Mouse (Mus musculus) ZHBTc4 (cell line): ENCODE results near the gene Ccdc28b.
A peak's percentile ranks its signal among the peaks of the same experiment; 100 is the strongest.

ENCODE experiments used
- DNase-seq: peaks from one replicate; pipeline ENCODE4 v3.0.0-alpha.2; 2011; ENCODE audit warnings: low read depth, low spot score

The Ccdc28b gene

GRCm38 (mm10) chr4:129623681-129624091 is at the start of gene Ccdc28b:
Gene Ccdc28b, minus strand, starts transcription at chr4:129623947.
- DNase-seq = peak; percentile 41

DNA sequence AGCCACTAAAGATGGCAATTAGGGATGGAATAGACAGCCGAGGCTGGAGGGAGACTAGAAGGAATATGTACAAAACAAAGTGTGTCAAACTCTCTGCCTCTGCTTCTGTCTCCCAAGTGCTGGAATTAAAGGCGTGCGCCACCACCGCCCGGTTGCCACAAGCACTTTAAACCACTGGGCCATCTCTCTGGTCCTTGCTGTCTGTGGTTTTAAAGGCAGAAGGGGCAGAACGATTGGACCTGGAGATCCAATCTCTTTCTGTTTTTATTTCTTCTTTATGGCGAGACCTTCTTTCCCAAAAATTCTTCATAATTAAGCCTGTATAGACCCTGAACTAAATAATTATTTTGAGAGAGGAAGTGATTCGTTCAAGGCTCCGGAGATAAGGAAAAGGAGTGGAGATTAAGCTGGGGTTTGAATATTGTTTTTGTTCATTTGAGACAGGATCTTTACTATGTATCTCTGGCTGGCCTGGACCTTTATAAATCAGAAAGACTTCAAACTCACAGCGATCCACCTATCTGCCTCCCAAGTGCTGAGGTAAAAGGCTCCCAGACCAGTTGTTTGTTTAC is 49.2 kb upstream of the Ccdc28b start:
- DNase-seq = no peak

- peak; percentile 96 for DNase-seq
Observed at GRCm38 (mm10) chr4:129672083-129672877, 48.5 kb upstream of the Ccdc28b start, which contains the start of gene Kpna6. Gene Kpna6, minus strand, starts transcription at chr4:129672767.

DNA sequence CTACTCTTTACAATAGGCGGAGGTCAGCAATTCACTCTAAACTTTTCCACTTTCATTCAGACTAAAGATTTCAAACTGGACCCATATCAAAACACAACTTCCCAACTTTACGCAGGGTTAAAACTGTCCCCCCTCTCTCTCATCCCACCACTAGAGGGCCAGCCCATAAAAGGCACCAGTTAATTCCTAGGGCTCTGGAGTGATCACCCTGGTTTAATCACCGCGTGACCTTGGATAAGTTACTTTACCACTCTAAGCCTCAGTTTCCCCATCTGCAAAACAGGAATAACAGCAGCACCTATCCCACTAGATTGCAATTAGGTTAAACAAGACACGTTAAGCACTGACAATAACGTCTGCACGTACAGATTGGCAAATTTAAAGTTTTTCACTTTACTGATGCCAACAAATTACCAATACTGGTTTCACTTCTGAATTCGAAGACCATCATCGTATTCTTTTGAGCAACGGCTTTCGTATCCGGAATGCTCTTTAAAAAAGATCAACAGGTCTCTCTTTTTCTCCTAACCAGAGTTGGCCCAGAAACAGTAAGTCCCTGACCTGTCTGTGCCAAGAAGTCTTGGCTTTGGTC is 47.8 kb upstream of the Ccdc28b start:
- DNase-seq = peak; percentile 74

DNA sequence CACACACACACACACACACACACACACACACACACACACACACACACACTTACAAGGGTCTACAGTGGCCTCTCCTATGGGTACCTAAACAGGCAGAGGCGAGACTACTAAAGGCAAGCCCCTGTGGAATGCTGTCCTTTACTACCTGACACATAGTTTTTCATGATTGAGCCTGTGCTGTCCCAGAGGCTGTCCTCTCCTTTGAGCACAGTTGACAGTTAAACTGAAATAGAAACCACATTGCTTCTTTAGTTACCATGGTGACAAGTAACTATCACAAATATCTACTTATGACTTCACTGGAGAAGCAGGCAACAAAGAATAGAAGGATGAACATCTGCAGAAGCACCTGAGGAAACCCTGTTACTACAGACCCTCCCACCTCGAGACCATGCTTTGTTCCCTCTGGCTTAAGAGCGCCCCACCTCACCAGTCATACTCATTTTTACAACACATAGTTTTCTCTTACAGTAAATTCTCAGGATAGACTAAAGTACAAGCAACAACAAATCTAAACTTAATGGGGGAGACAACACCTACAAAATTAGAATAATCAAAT is 38.6 kb upstream of the Ccdc28b start:
- DNase-seq = no peak

- no peak for DNase-seq
Observed at GRCm38 (mm10) chr4:129661584-129661983, 37.8 kb upstream of the Ccdc28b start.

- no peak for DNase-seq
Observed at GRCm38 (mm10) chr4:129654770-129655169, 31.0 kb upstream of the Ccdc28b start.

- DNase-seq = no peak
Observed at GRCm38 (mm10) chr4:129650359-129650758, 26.6 kb upstream of the Ccdc28b start.

- no peak for DNase-seq
Observed at GRCm38 (mm10) chr4:129648656-129649055, 24.9 kb upstream of the Ccdc28b start.

DNA sequence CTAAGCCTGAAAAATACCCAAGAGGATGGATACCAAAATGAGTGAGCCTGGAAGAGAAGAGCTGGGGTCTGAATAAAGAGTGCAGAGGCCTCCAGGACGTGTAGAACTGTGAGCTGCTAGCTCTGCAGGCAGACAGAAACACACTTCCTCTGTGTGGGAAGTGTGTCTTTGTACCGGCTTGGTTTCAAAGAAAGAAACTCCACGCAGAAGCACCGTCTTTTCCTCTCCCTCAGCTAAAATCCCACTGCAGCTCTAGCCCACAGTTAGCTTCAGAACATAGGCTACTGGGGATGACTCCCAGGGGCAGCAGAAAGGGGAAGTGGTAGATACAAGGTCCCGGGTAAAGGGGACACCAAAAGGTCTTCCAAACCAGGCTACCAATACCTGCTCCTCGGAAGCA is 21.5 kb upstream of the Ccdc28b start:
- no peak for DNase-seq

DNA sequence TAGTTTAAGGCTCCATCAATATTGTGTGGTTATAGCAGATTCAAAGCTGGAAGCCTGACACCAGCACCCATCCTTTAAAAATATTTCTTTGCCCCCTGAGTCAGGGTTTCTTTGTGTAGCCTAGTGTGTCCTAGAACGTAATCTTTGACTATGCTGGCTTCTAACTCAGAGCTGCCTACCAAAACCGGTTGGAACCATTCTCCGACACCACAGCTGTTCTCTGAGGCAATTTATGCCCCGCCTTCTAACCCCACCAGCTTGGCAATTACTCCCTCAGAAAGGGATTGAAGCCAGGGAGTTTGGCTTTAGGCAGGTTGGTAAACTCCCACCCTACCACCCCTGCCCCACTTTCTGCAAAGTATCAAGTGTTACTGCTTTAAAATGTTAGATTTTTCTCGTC is 18.0 kb upstream of the Ccdc28b start:
- peak; percentile 50 for DNase-seq

- DNase-seq = peak; percentile 99
Observed at GRCm38 (mm10) chr4:129640638-129641467, 17.1 kb upstream of the Ccdc28b start, which contains the start of gene Txlna. Gene Txlna, minus strand, starts transcription at chr4:129641065.

DNA sequence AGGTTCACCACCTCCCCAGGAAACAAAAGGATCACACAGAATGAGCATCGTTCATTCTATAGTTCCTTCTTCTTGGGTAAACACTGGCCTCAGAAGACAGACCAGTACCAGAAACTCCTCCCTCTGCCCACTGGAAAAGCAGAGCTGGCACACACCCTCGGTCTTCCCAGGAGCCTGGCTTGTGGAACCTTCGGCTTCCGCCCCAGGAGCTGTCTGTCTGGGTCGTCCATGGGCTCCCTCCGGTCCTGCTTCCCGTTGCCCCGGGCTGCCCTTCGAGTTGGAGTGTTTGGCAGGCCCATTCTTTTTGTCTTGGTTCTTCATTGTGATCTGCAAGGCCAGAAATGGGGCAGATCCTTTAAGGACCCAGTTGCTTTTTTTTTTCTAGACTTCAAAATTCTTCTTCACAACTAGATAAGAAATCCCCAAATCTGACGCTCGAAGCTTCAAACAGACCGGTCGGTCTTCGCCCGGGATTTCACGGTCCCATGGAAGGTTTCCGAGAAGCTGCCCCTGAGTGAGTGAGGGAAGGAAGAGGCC is 16.4 kb upstream of the Ccdc28b start:
- DNase-seq = peak; percentile 25

DNA sequence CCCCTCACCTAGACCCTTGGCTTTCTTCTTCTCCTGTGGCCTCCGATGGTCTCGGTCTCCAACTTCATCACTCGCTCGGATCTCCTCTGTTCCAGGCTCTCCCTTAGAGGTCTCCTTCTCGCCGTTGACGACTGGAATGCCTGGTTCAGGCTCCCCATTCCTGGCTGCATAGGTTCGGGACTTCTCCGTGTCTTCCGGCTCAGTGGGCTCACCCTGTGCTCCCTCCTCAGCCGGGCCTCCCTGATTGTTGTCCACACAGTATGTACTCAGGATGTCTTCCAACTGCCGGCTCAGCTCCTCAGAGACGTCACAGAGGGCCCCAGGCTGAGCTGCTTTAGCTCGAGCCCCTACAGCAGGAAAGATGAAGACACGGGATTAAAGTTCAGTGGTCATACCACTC is 15.5 kb upstream of the Ccdc28b start:
- no peak for DNase-seq

- DNase-seq = no peak
Observed at GRCm38 (mm10) chr4:129633852-129634251, 10.1 kb upstream of the Ccdc28b start.

DNA sequence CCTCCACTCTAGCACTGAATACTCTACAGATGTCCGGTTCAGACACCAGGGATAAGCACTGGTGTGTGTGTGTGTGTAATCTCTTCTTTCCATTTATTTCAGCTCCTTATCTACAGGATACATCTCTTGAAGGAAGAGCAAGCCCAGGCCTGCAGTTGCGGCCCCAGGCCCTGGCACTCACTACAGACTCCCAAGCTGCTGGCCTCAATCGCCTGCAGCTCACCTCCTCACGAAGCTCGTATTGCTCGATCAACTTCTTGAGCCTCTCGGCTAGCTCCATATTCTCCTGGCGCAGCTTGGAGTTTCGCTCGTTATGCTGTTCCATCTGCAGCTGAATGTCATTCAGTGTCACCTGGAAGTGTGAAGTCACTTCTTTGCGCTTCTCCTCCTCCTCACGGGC is 8.1 kb upstream of the Ccdc28b start:
- no peak for DNase-seq

GRCm38 (mm10) chr4:129630944-129631343 is 7.2 kb upstream of the Ccdc28b start:
- DNase-seq = no peak

GRCm38 (mm10) chr4:129626035-129626434 is 2.3 kb upstream of the Ccdc28b start:
- no peak for DNase-seq

- DNase-seq = no peak
Observed at GRCm38 (mm10) chr4:129625496-129625895, 1.7 kb upstream of the Ccdc28b start.

- no peak for DNase-seq
Observed at GRCm38 (mm10) chr4:129625029-129625370, 1.3 kb upstream of the Ccdc28b start.

- DNase-seq = peak; percentile 90
Observed at GRCm38 (mm10) chr4:129624281-129625028, 708 bp upstream of the Ccdc28b start.
